Mouse (Mus musculus) forelimb bud, embryonic 11.5 days (tissue): ENCODE data around the gene Rpp14.

ENCODE experiments used
- DNase-seq: peaks from one replicate; pipeline ENCODE4 v3.0.0-alpha.2; 2012; ENCODE audit warnings: low read depth, low spot score

The Rpp14 gene

GRCm38 (mm10) chr14:8080165-8080679 lies at the start of gene Rpp14:
Rpp14 (plus strand) TSS chr14:8080367.
- peak; percentile 97 for DNase-seq

GRCm38 (mm10) chr14:8030535-8030934 lies 49.6 kb upstream of the Rpp14 start:
- DNase-seq, result no peak

- DNase-seq, result no peak
Observed at GRCm38 (mm10) chr14:8032087-8032944, 47.9 kb upstream of the Rpp14 start.

- no peak for DNase-seq
Observed at GRCm38 (mm10) chr14:8034561-8034960, 45.6 kb upstream of the Rpp14 start.

- no peak for DNase-seq
Observed at GRCm38 (mm10) chr14:8035951-8036350, 44.2 kb upstream of the Rpp14 start.

- no peak for DNase-seq
Observed at GRCm38 (mm10) chr14:8036406-8036805, 43.8 kb upstream of the Rpp14 start.

GRCm38 (mm10) chr14:8038150-8038549 lies 42.0 kb upstream of the Rpp14 start:
- no peak for DNase-seq

- no peak for DNase-seq
Observed at GRCm38 (mm10) chr14:8038791-8039448, 41.2 kb upstream of the Rpp14 start.

- DNase-seq, result no peak
Observed at GRCm38 (mm10) chr14:8040179-8040578, 40.0 kb upstream of the Rpp14 start.

- DNase-seq, result no peak
Observed at GRCm38 (mm10) chr14:8040911-8041678, 39.1 kb upstream of the Rpp14 start.

GRCm38 (mm10) chr14:8042120-8042519 lies 38.0 kb upstream of the Rpp14 start:
- DNase-seq, result no peak

- no peak for DNase-seq
Observed at GRCm38 (mm10) chr14:8042577-8042976, 37.6 kb upstream of the Rpp14 start.

- peak; percentile 49 for DNase-seq
Observed at GRCm38 (mm10) chr14:8044330-8044729, 35.8 kb upstream of the Rpp14 start.

- DNase-seq, result no peak
Observed at GRCm38 (mm10) chr14:8044786-8045185, 35.4 kb upstream of the Rpp14 start.

- DNase-seq, result no peak
Observed at GRCm38 (mm10) chr14:8045187-8045846, 34.9 kb upstream of the Rpp14 start.

- DNase-seq, result no peak
Observed at GRCm38 (mm10) chr14:8046839-8047238, 33.3 kb upstream of the Rpp14 start.

- DNase-seq, result no peak
Observed at GRCm38 (mm10) chr14:8049334-8049733, 30.8 kb upstream of the Rpp14 start.

GRCm38 (mm10) chr14:8051869-8052268 lies 28.3 kb upstream of the Rpp14 start:
- DNase-seq, result no peak

GRCm38 (mm10) chr14:8052661-8053060 lies 27.5 kb upstream of the Rpp14 start:
- no peak for DNase-seq

GRCm38 (mm10) chr14:8054310-8055102 lies 25.7 kb upstream of the Rpp14 start:
- no peak for DNase-seq

- no peak for DNase-seq
Observed at GRCm38 (mm10) chr14:8056076-8056475, 24.1 kb upstream of the Rpp14 start.
